20 mouse cellular contexts compared by ENCODE assay signal in the genomic region with DNA sequence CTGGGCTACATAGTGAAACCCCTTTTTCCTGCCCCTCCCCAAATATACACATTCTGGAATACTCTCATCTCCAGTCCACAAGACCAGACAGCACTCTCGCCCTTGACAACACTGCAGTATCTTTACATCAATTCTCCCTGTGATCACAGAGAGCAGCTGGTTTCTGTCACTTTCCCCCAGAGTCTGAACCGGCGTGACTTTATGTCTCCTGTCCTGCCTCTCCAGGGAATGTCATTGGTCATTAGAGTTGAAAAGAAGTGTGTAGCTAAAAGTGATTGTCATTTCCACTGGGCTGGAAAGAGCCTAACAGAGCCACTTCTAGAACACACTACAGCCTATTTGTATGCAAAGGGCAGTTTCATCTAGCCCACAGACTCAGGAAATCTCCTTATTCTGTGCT. TPM values are rescaled to one million over a fixed set of nuclear protein-coding genes. Genes with fewer than 3 reads are reported as not detected.
DNase-seq lines count a peak whose midpoint lies in the region; ATAC-seq lines count a peak whose summit lies in the region.
"Had no signal": no experiment of that assay in that cellular context is flagged by ENCODE, and none has a peak within 500 bp of the region (broad histone marks: within the 10 kb centered on the region; RNA-seq: fewer than 3 reads in every experiment).

No protein-coding gene starts in this region.

- H3K27ac ChIP-seq in kidney, embryonic 16.5 days (ENCODE audit: low read length): no peak overlapping the region
- H3K27ac ChIP-seq in midbrain, embryonic 13.5 days: 0 out of 2 replicates have a peak overlapping the region, but pooled peaks have one; percentile 40
- no peak overlapping the region for H3K27ac ChIP-seq in midbrain, embryonic 10.5 days (replicated peaks)
- H3K27ac ChIP-seq in hindbrain, embryonic 13.5 days: 0 out of 2 replicates have a peak overlapping the region, but pooled peaks have one; percentile 25
- H3K27ac ChIP-seq: embryonic facial prominence, embryonic 15.5 days; layer of hippocampus, adult 2 months; limb, embryonic 15.5 days; liver, embryonic 15.5 days had no signal

- no peaks in the 10 kb centered on the region for H3K36me3 ChIP-seq in kidney, embryonic 16.5 days (ENCODE audit: insufficient read depth, low read length)
- no peaks in the 10 kb centered on the region for H3K36me3 ChIP-seq in midbrain, embryonic 13.5 days
- H3K36me3 ChIP-seq in midbrain, embryonic 10.5 days: no peaks in the 10 kb centered on the region
- no peaks in the 10 kb centered on the region for H3K36me3 ChIP-seq in hindbrain, embryonic 13.5 days
- H3K36me3 ChIP-seq: embryonic facial prominence, embryonic 15.5 days; limb, embryonic 15.5 days; liver, embryonic 15.5 days had no signal

- H3K4me3 ChIP-seq in kidney, embryonic 16.5 days (ENCODE audit: low read length): no peak overlapping the region
- no peak overlapping the region for H3K4me3 ChIP-seq in midbrain, embryonic 13.5 days (replicated peaks)
- H3K4me3 ChIP-seq in midbrain, embryonic 10.5 days: no peak overlapping the region
- no peak overlapping the region for H3K4me3 ChIP-seq in hindbrain, embryonic 13.5 days
- H3K4me3 ChIP-seq: embryonic facial prominence, embryonic 15.5 days; layer of hippocampus, adult 2 months; limb, embryonic 15.5 days; liver, embryonic 15.5 days had no signal

- 27% methylated on average over 3 of the region's 3 CpGs for WGBS in kidney, embryonic 16.5 days
- 38% methylated on average over 3 of the region's 3 CpGs for WGBS in midbrain, embryonic 13.5 days
- whole genome bisulfite sequencing in midbrain, embryonic 10.5 days: 66% methylated on average over 3 of the region's 3 CpGs
- 9% methylated on average over 3 of the region's 3 CpGs for WGBS in hindbrain, embryonic 13.5 days

- no peaks in the 10 kb centered on the region for H3K4me1 ChIP-seq in kidney, embryonic 16.5 days (ENCODE audit: insufficient read depth, low read length)
- peaks cover 21% of the 10 kb centered on the region for H3K4me1 ChIP-seq in midbrain, embryonic 13.5 days (replicated peaks)
- peaks cover 8% of the 10 kb centered on the region for H3K4me1 ChIP-seq in midbrain, embryonic 10.5 days
- H3K4me1 ChIP-seq in hindbrain, embryonic 13.5 days (replicated peaks): peaks cover 43% of the 10 kb centered on the region
- H3K4me1 ChIP-seq: embryonic facial prominence, embryonic 15.5 days; limb, embryonic 15.5 days; liver, embryonic 15.5 days had no signal

- no peak for DNase-seq in kidney, postnatal 36 days
- DNase-seq in midbrain, embryonic 10.5 days (ENCODE audit: low spot score): no peak
- DNase-seq in retina, embryonic 14.5 days (ENCODE audit: low spot score): peak; percentile 52
- no peak for DNase-seq in left cerebral cortex, postnatal 14 days (ENCODE audit: low spot score in 2 of 2)
- DNase-seq: adrenal gland, postnatal 10 days; cerebellum, adult 11 months; cerebellum, postnatal 14 days; embryo, embryonic 11 days; gastrocnemius, postnatal 25 days; kidney, adult 11 months; thymus, postnatal 36 days had no signal

- intact Hi-C loops in left cerebral cortex, postnatal 14 days (cut with DNase I): no loop called here

- ATAC-seq in kidney, embryonic 16.5 days (ENCODE audit: low FRiP score, low TSS enrichment): peak; percentile 85
- no peak for ATAC-seq in midbrain, embryonic 13.5 days
- no peak for ATAC-seq in hindbrain, embryonic 13.5 days (ENCODE audit: low FRiP score)
- ATAC-seq: activated CD4-positive, CD25-positive, alpha-beta regulatory T cell, adult 4 months; forebrain, embryonic 16.5 days had no signal

- no peaks in the 10 kb centered on the region for H3K27me3 ChIP-seq in kidney, embryonic 16.5 days (ENCODE audit: insufficient read depth, low read length)
- no peaks in the 10 kb centered on the region for H3K27me3 ChIP-seq in midbrain, embryonic 13.5 days
- no peaks in the 10 kb centered on the region for H3K27me3 ChIP-seq in midbrain, embryonic 10.5 days (ENCODE audit: low read depth, poor library complexity, severe bottlenecking)
- no peaks in the 10 kb centered on the region for H3K27me3 ChIP-seq in hindbrain, embryonic 13.5 days
- H3K27me3 ChIP-seq: embryonic facial prominence, embryonic 15.5 days; limb, embryonic 15.5 days; liver, embryonic 15.5 days had no signal

- H3K9me3 ChIP-seq in kidney, embryonic 16.5 days (ENCODE audit: low read length): peaks cover 3% of the 10 kb centered on the region; the same call in 1 of the 2 replicates
- 0 out of 2 replicates have a peak, but pooled peaks cover 3% of the 10 kb centered on the region for H3K9me3 ChIP-seq in midbrain, embryonic 13.5 days
- peaks cover 11% of the 10 kb centered on the region for H3K9me3 ChIP-seq in midbrain, embryonic 10.5 days (replicated peaks)
- H3K9me3 ChIP-seq in hindbrain, embryonic 13.5 days: peaks cover 7% of the 10 kb centered on the region; the same call in 1 of the 2 replicates
- H3K9me3 ChIP-seq: embryonic facial prominence, embryonic 15.5 days; limb, embryonic 15.5 days; liver, embryonic 15.5 days had no signal

- H3K9ac ChIP-seq in kidney, embryonic 16.5 days (replicated peaks; ENCODE audit: low read length): no peak overlapping the region
- no peak overlapping the region for H3K9ac ChIP-seq in midbrain, embryonic 13.5 days (replicated peaks)
- H3K9ac ChIP-seq in hindbrain, embryonic 13.5 days: no peak overlapping the region
- H3K9ac ChIP-seq: embryonic facial prominence, embryonic 15.5 days; limb, embryonic 15.5 days; liver, embryonic 15.5 days had no signal

- H3K4me2 ChIP-seq in kidney, embryonic 16.5 days (replicated peaks; ENCODE audit: low read depth, low read length): no peak overlapping the region
- H3K4me2 ChIP-seq in midbrain, embryonic 13.5 days (replicated peaks): no peak overlapping the region
- no peak overlapping the region for H3K4me2 ChIP-seq in hindbrain, embryonic 13.5 days
- H3K4me2 ChIP-seq: embryonic facial prominence, embryonic 15.5 days; limb, embryonic 15.5 days; liver, embryonic 15.5 days had no signal

RNA-seq across cellular contexts. Expression of a gene that starts 43.2 kb away (rescaled TPM):
- 32.5 and 34.1 TPM in 2 replicates for polyA plus RNA-seq in kidney, embryonic 16.5 days (2015; fragmentation: Nextera tagmentation; extraction: Ambion mirVana)
- polyA plus RNA-seq in midbrain, embryonic 13.5 days (2015; fragmentation: Nextera tagmentation; extraction: Ambion mirVana): 21.4 and 25.0 TPM in 2 replicates
- 28.1 and 30.0 TPM in 2 replicates for polyA plus RNA-seq in midbrain, embryonic 10.5 days (2016; fragmentation: Nextera tagmentation; extraction: Ambion mirVana)
- 21.7 and 23.0 TPM in 2 replicates for polyA plus RNA-seq in hindbrain, embryonic 13.5 days (2015; fragmentation: Nextera tagmentation; extraction: Ambion mirVana)
- 10 to 100 TPM; 21.3 to 22.7 TPM for total RNA-seq in left cerebral cortex, postnatal 14 days (2021)

Comparison
In these comparisons a context has a peak if more than half of its experiments do, and no peak if none do; other contexts are left out.
1. H3K27ac ChIP-seq: peak in midbrain, embryonic 13.5 days (single experiment) and hindbrain, embryonic 13.5 days (single experiment); none in kidney, embryonic 16.5 days (single experiment) and midbrain, embryonic 10.5 days (single experiment).